Mouse (Mus musculus) neural tube, embryonic 13.5 days (tissue): ENCODE data around the gene Olfr1222. TPM values are rescaled to one million over a fixed set of nuclear protein-coding genes. Genes with fewer than 3 reads are reported as not detected.

ENCODE experiments used
- polyA plus RNA-seq: library from polyadenylated mRNA; unstranded; fragments of >200 nt; fragmentation: Nextera tagmentation; extraction: Ambion mirVana; gene quantifications from 2 replicates; pipeline ENCODE4 v1.2.1, GENCODE M21; 2015

Olfr1222 gene
- polyA plus RNA-seq, 1 experiment from 2014 or later: not detected

Other genes with a start within 250 kb of the Olfr1222 start
- gene Olfr1208, start 230.7 kb downstream of the Olfr1222 start, polyA plus RNA-seq: not detected in 2 replicates
- gene Olfr1209, start 217.9 kb downstream of the Olfr1222 start, polyA plus RNA-seq: not detected in 2 replicates
- gene Olfr1211, start 194.9 kb downstream of the Olfr1222 start, polyA plus RNA-seq: not detected in 2 replicates
- gene Olfr1212, start 179.1 kb downstream of the Olfr1222 start, polyA plus RNA-seq: not detected in 2 replicates
- not detected in 2 replicates for gene Gm13762, start 152.8 kb downstream of the Olfr1222 start, polyA plus RNA-seq
- gene Olfr1214, start 140.4 kb downstream of the Olfr1222 start, polyA plus RNA-seq: not detected in 2 replicates
- gene Olfr1215, start 126.1 kb downstream of the Olfr1222 start, polyA plus RNA-seq: not detected in 2 replicates
- gene Olfr1216, start 114.7 kb downstream of the Olfr1222 start, polyA plus RNA-seq: not detected in 2 replicates
- not detected in 2 replicates for gene Olfr1217, start 101.0 kb downstream of the Olfr1222 start, polyA plus RNA-seq
- gene Olfr1218, start 71.9 kb downstream of the Olfr1222 start, polyA plus RNA-seq: not detected in 2 replicates
- not detected in 2 replicates for gene Olfr1219, start 49.5 kb downstream of the Olfr1222 start, polyA plus RNA-seq
- gene Olfr1220, start 26.2 kb downstream of the Olfr1222 start, polyA plus RNA-seq: not detected in 2 replicates
- not detected in 2 replicates for gene Olfr1221, start 15.8 kb downstream of the Olfr1222 start, polyA plus RNA-seq
- not detected in 2 replicates for gene Olfr1223, start 18.5 kb upstream of the Olfr1222 start, polyA plus RNA-seq
- not detected in 2 replicates for gene Olfr1224-ps1, start 31.0 kb upstream of the Olfr1222 start, polyA plus RNA-seq
- not detected in 2 replicates for gene Olfr1225, start 41.6 kb upstream of the Olfr1222 start, polyA plus RNA-seq
- gene Olfr1226, start 67.0 kb upstream of the Olfr1222 start, polyA plus RNA-seq: not detected in 2 replicates
- not detected in 2 replicates for gene Olfr1228, start 121.0 kb upstream of the Olfr1222 start, polyA plus RNA-seq
- not detected in 2 replicates for gene Olfr1229, start 155.0 kb upstream of the Olfr1222 start, polyA plus RNA-seq
- gene Olfr1230, start 164.2 kb upstream of the Olfr1222 start, polyA plus RNA-seq: not detected in 2 replicates
- gene Olfr1231, start 174.0 kb upstream of the Olfr1222 start, polyA plus RNA-seq: not detected in 2 replicates
- gene Olfr1232, start 196.6 kb upstream of the Olfr1222 start, polyA plus RNA-seq: not detected in 2 replicates
- not detected in 2 replicates for gene Olfr1233, start 209.3 kb upstream of the Olfr1222 start, polyA plus RNA-seq
- not detected in 2 replicates for gene Olfr1234, start 231.8 kb upstream of the Olfr1222 start, polyA plus RNA-seq